Mouse (Mus musculus): Measurements from ENCODE around the gene Abhd18. TPM values are rescaled to one million over a fixed set of nuclear protein-coding genes. Genes with fewer than 3 reads are reported as not detected.

The Abhd18 gene
- polyA plus RNA-seq, 1 experiment from 2014 or later, result 5.7 TPM

GRCm38 (mm10) chr3:40952606-40953005, 105.8 kb downstream of the Abhd18 start:
- no peak for ATAC-seq (ENCODE audit: insufficient number of reproducible peaks, low FRiP score, low TSS enrichment, low read depth)
- no peak overlapping the region for H3K4me3 ChIP-seq (ENCODE audit: low read depth, low read length)
- DNase-seq (ENCODE audit: low spot score), result no peak
- H3K36me3 ChIP-seq (ENCODE audit: control insufficient read depth, insufficient read depth, low read length), result no peaks in the 10 kb centered on the region
- no peak overlapping the region for H3K27ac ChIP-seq (replicated peaks; ENCODE audit: low read depth, low read length)
- peaks cover 20% of the 10 kb centered on the region; the same call in 1 of the 2 replicates for H3K27me3 ChIP-seq (ENCODE audit: control insufficient read depth, insufficient read depth, low read length)
- H3K9me3 ChIP-seq (ENCODE audit: control insufficient read depth, low read length), result no peaks in the 10 kb centered on the region
- H3K9ac ChIP-seq (ENCODE audit: low read length), result no peak overlapping the region
- H3K4me1 ChIP-seq (ENCODE audit: control insufficient read depth, insufficient read depth, low read length), result no peaks in the 10 kb centered on the region
- no peak overlapping the region for H3K4me2 ChIP-seq (ENCODE audit: low read depth, severe bottlenecking)

GRCm38 (mm10) chr3:40954792-40955191, 108.0 kb downstream of the Abhd18 start:
- no peak overlapping the region for H3K9ac ChIP-seq (ENCODE audit: low read length)
- ATAC-seq (ENCODE audit: insufficient number of reproducible peaks, low FRiP score, low TSS enrichment, low read depth) (no peak), DNase-seq (ENCODE audit: low spot score) (no peak)
- H3K36me3 ChIP-seq (ENCODE audit: control insufficient read depth, insufficient read depth, low read length), result no peaks in the 10 kb centered on the region
- H3K27ac ChIP-seq (replicated peaks; ENCODE audit: low read depth, low read length), result no peak overlapping the region
- H3K4me1 ChIP-seq (ENCODE audit: control insufficient read depth, insufficient read depth, low read length), result no peaks in the 10 kb centered on the region
- no peak overlapping the region for H3K4me3 ChIP-seq (ENCODE audit: low read depth, low read length)
- peaks cover 13% of the 10 kb centered on the region; the same call in 1 of the 2 replicates for H3K27me3 ChIP-seq (ENCODE audit: control insufficient read depth, insufficient read depth, low read length)
- H3K9me3 ChIP-seq (ENCODE audit: control insufficient read depth, low read length), result no peaks in the 10 kb centered on the region
- 78% methylated on average over 1 of the region's 1 CpGs for WGBS
- no peak overlapping the region for H3K4me2 ChIP-seq (ENCODE audit: low read depth, severe bottlenecking)

DNA sequence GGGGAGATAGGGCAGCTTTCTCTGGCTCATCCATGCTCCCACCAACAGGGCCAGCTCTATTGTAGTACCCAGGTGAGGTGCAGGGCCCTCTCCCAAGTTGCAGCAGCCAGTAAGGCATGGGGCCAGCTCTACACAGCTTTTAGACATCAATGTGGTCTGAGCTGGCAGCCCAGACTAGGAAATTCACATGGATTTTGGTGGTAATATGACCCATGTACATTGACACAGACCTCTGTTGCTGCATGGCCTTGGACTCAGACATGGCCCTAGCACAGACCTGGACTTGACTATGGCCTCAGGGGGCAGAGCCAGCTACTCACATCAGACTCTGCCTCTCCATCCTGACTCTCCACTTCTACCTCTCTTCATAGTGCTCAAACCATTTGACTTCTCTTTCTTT, 112.1 kb downstream of the Abhd18 start:
- H3K4me1 ChIP-seq (ENCODE audit: control insufficient read depth, insufficient read depth, low read length), result no peaks in the 10 kb centered on the region
- H3K9me3 ChIP-seq (ENCODE audit: control insufficient read depth, low read length), result no peaks in the 10 kb centered on the region
- no peak overlapping the region for H3K4me2 ChIP-seq (ENCODE audit: low read depth, severe bottlenecking)
- no peak for DNase-seq (ENCODE audit: low spot score)
- H3K9ac ChIP-seq (ENCODE audit: low read length), result no peak overlapping the region
- no peak overlapping the region for H3K4me3 ChIP-seq (ENCODE audit: low read depth, low read length)
- ATAC-seq (ENCODE audit: insufficient number of reproducible peaks, low FRiP score, low TSS enrichment, low read depth), result no peak
- no peak overlapping the region for H3K27ac ChIP-seq (replicated peaks; ENCODE audit: low read depth, low read length)
- no peaks in the 10 kb centered on the region for H3K27me3 ChIP-seq (ENCODE audit: control insufficient read depth, insufficient read depth, low read length)
- no peaks in the 10 kb centered on the region for H3K36me3 ChIP-seq (ENCODE audit: control insufficient read depth, insufficient read depth, low read length)

GRCm38 (mm10) chr3:40980758-40981157, 134.0 kb downstream of the Abhd18 start:
- H3K36me3 ChIP-seq (ENCODE audit: control insufficient read depth, insufficient read depth, low read length), result no peaks in the 10 kb centered on the region
- no peak for ATAC-seq (ENCODE audit: insufficient number of reproducible peaks, low FRiP score, low TSS enrichment, low read depth)
- no peak overlapping the region for H3K9ac ChIP-seq (ENCODE audit: low read length)
- no peak overlapping the region for H3K4me2 ChIP-seq (ENCODE audit: low read depth, severe bottlenecking)
- no peaks in the 10 kb centered on the region for H3K4me1 ChIP-seq (ENCODE audit: control insufficient read depth, insufficient read depth, low read length)
- DNase-seq (ENCODE audit: low spot score), result no peak
- no peak overlapping the region for H3K27ac ChIP-seq (replicated peaks; ENCODE audit: low read depth, low read length)
- H3K4me3 ChIP-seq (ENCODE audit: low read depth, low read length), result no peak overlapping the region
- H3K27me3 ChIP-seq (ENCODE audit: control insufficient read depth, insufficient read depth, low read length), result no peaks in the 10 kb centered on the region
- no peaks in the 10 kb centered on the region for H3K9me3 ChIP-seq (ENCODE audit: control insufficient read depth, low read length)

GRCm38 (mm10) chr3:40987539-40987938, 140.8 kb downstream of the Abhd18 start:
- Histone ChIP-seq H3K36me3 (ENCODE audit: control insufficient read depth, insufficient read depth, low read length) (no peaks in the 10 kb centered on the region), H3K27ac (replicated peaks; ENCODE audit: low read depth, low read length) (no peak overlapping the region), H3K9me3 (ENCODE audit: control insufficient read depth, low read length) (no peaks in the 10 kb centered on the region), H3K4me3 (ENCODE audit: low read depth, low read length) (no peak overlapping the region), H3K4me2 (ENCODE audit: low read depth, severe bottlenecking) (no peak overlapping the region), H3K4me1 (ENCODE audit: control insufficient read depth, insufficient read depth, low read length) (no peaks in the 10 kb centered on the region), H3K9ac (ENCODE audit: low read length) (no peak overlapping the region), H3K27me3 (ENCODE audit: control insufficient read depth, insufficient read depth, low read length) (no peaks in the 10 kb centered on the region)
- ATAC-seq (ENCODE audit: insufficient number of reproducible peaks, low FRiP score, low TSS enrichment, low read depth) (no peak), DNase-seq (ENCODE audit: low spot score) (no peak)
- 79% methylated on average over 5 of the region's 5 CpGs for WGBS

Other genes with a start within 250 kb of the Abhd18 start
- 0.16 TPM in 1 of 2 replicates, not detected in the other for gene Slc25a31, start 138.1 kb upstream of the Abhd18 start, polyA plus RNA-seq (2014; fragmentation: Nextera tagmentation; extraction: Ambion mirVana)
- gene Hspa4l, start 102.5 kb upstream of the Abhd18 start, polyA plus RNA-seq (2014; fragmentation: Nextera tagmentation; extraction: Ambion mirVana), result 2.8 and 3.8 TPM in 2 replicates
- 82.3 and 84.7 TPM in 2 replicates for gene Plk4, start 47.0 kb upstream of the Abhd18 start, polyA plus RNA-seq (2014; fragmentation: Nextera tagmentation; extraction: Ambion mirVana)
- 4.8 and 5.6 TPM in 2 replicates for gene Mfsd8, start 84 bp upstream of the Abhd18 start, polyA plus RNA-seq (2014; fragmentation: Nextera tagmentation; extraction: Ambion mirVana)
- 0.09 and 0.16 TPM in 2 replicates for gene 1700034I23Rik, start 55.6 kb downstream of the Abhd18 start, polyA plus RNA-seq (2014; fragmentation: Nextera tagmentation; extraction: Ambion mirVana)
- 0.54 and 0.99 TPM in 2 replicates for gene Larp1b, start 102.9 kb downstream of the Abhd18 start, polyA plus RNA-seq (2014; fragmentation: Nextera tagmentation; extraction: Ambion mirVana)
- 28.9 and 31.9 TPM in 2 replicates for gene Pgrmc2, start 236.1 kb downstream of the Abhd18 start, polyA plus RNA-seq (2014; fragmentation: Nextera tagmentation; extraction: Ambion mirVana)